Comparison of ENCODE assay signal across 16 mouse cellular contexts in the genomic region with DNA sequence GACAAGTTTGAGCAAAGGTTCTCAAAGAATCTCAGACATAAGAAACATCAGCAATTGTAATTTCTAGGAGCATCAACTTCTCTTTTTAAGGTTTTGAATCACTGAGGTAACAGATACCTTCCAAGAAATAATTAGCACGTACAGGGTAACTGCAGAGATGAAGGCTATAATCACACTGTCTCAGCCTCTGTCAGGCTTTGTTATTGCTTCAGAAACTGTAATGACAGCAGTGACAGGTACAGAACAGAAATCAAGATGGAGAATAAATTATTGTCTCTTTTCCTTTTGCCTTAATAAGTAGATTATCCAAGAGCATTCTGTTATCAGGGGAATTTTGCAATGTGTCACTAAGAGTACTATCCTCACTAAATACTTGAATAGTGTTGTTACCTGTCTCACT.
"Had no signal": no experiment of that assay in that cellular context is flagged by ENCODE, and none has a peak within 500 bp of the region (broad histone marks: within the 10 kb centered on the region; RNA-seq: fewer than 3 reads in every experiment).

No protein-coding gene starts in this region.

- ATAC-seq: liver, postnatal 0 days; lung, postnatal 0 days; midbrain, embryonic 13.5 days; midbrain, embryonic 15.5 days had no signal

- H3K9ac ChIP-seq: liver, postnatal 0 days; lung, embryonic 15.5 days; midbrain, embryonic 13.5 days; midbrain, embryonic 15.5 days; neural tube, embryonic 12.5 days; stomach, embryonic 15.5 days had no signal

- DNase-seq: liver, postnatal 0 days; lung, adult 2 months; lung, postnatal 4 days; right cerebral cortex, postnatal 14 days; thymus, adult 2 months; thymus, postnatal 25 days; thymus, postnatal 4 days had no signal

- H3K27ac ChIP-seq: lung, embryonic 15.5 days; midbrain, embryonic 13.5 days; midbrain, embryonic 15.5 days; neural tube, embryonic 12.5 days; stomach, embryonic 15.5 days; stomach, postnatal 0 days had no signal

- H3K27me3 ChIP-seq: lung, embryonic 15.5 days; megakaryocyte, embryonic 14.5 days; midbrain, embryonic 13.5 days; midbrain, embryonic 15.5 days; neural tube, embryonic 12.5 days; stomach, embryonic 15.5 days had no signal

- H3K9me3 ChIP-seq: lung, embryonic 15.5 days; megakaryocyte, embryonic 14.5 days; midbrain, embryonic 13.5 days; midbrain, embryonic 15.5 days; neural tube, embryonic 12.5 days; stomach, embryonic 15.5 days had no signal

- H3K4me1 ChIP-seq: lung, embryonic 15.5 days; megakaryocyte, embryonic 14.5 days; midbrain, embryonic 13.5 days; midbrain, embryonic 15.5 days; neural tube, embryonic 12.5 days; stomach, embryonic 15.5 days had no signal

- H3K4me3 ChIP-seq: lung, embryonic 15.5 days; megakaryocyte, embryonic 14.5 days; midbrain, embryonic 13.5 days; midbrain, embryonic 15.5 days; neural tube, embryonic 12.5 days; stomach, embryonic 15.5 days had no signal

- H3K36me3 ChIP-seq: lung, embryonic 15.5 days; midbrain, embryonic 13.5 days; midbrain, embryonic 15.5 days; neural tube, embryonic 12.5 days; stomach, embryonic 15.5 days had no signal

- H3K4me2 ChIP-seq: lung, embryonic 15.5 days; midbrain, embryonic 11.5 days; midbrain, embryonic 13.5 days; midbrain, embryonic 15.5 days; neural tube, embryonic 12.5 days; stomach, embryonic 15.5 days had no signal
